Mouse (Mus musculus) bone marrow macrophage, adult 2 months (primary cell): ENCODE results near the gene Zmynd15.

Experiments used
- CTCF ChIP-seq: IDR thresholded peaks from 2 replicates; pipeline ENCODE4 v1.5.1; 2012; ENCODE audit warnings: low read depth, mild to moderate bottlenecking, low read length, moderate library complexity
- POLR2A ChIP-seq: IDR thresholded peaks from 2 replicates; pipeline ENCODE4 v1.6.1; 2012; ENCODE audit warnings: mild to moderate bottlenecking, low read depth, low read length, borderline replicate concordance

- TF ChIP-seq POLR2A (no peak), CTCF (no peak)
Measured at GRCm38 (mm10) chr11:70499566-70500475, 40.6 kb downstream of the Zmynd15 start.
